Mouse (Mus musculus) thymus, adult 18-20 months (tissue): ENCODE measurements around the gene Ace2.
A peak's percentile ranks its signal among the peaks of the same experiment; 100 is the strongest.

ENCODE experiments used
- DNase-seq, 2 experiments: peaks; one replicate each; pipeline ENCODE4 v3.0.0; 2022; ENCODE audit warnings: mixed read lengths in 2 of 2

The Ace2 gene

DNA sequence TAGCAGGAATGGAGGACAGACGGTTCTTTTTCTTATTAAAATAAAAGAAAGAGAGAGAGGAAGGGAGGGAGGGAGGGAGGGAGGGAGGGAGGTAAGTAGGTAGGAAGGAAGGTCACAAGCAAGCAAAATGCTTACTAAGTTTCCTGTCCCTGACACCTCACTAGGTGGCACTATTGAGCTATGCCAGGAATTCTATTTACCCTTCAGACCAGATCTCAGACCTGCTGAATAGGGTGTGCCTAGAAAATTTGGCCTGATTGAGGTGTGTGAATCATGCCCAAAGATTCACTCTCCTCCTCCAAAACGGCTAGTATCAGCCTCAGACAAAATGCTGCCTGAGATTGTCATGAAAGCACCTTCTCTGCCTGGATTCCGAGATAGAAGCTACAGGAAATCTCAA is 44.7 kb downstream of the Ace2 start:
- no peak for DNase-seq

DNA sequence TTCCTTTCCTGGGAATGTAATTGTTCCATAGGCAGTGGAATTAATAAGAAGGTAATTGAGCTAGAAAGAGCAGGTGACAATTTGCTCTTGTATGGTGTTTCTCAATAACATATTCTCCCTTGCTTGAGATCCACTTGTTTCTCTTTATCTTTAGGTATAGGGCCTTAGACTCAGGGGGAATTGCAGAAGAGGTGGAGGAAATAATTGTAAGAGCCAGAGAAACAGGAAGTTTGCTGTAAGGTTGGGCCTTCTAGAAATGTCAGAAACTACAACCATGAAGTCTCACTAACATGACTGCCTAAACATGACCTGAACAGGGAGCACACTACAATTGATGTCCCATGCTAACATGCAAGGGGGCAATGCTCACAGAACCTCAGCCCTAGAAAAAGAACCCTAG is 50.7 kb downstream of the Ace2 start:
- no peak for DNase-seq

- no peak for DNase-seq
Measured at GRCm38 (mm10) chrX:164197679-164198078, 58.5 kb downstream of the Ace2 start.

DNA sequence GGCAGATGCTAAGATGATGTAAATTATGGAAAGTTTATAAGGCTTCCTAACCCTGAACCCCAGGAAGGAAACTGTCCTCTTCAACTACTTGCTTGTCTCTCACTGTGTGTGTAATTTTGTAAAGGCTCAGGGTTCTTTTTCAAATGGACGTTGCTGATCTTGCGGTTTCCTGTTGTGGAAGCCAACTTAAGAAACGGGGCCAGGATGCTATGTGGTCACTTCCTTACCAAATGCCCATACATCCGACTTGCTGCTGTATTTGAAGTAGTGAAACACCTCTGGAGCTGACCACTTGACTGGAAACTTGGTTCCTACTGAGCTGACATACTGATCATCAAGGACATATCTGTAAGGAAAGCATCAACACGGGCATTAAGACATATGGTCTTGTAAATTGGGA is 61.4 kb downstream of the Ace2 start:
- no peak for DNase-seq

DNA sequence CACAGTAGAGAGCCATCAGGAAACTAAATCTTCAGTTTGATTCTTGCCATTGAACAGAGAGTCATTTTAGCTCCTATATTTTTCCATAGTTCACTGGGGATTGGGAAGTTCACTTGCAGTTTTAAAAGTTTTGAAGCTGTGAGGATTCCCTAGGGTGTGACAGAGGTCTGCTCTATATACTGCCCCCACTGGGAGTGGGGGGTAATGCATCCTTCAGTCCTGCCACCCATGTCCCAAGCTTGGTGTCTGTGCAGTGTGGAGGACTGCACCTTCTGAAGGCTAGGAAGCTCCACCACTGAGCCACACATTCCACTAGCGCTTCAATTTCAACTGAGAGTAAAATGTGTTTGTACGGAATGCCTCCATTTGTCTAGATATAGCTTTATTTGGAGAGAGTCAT is 82.9 kb downstream of the Ace2 start:
- DNase-seq, result peak in 1 of 2 experiments; percentile 1

DNA sequence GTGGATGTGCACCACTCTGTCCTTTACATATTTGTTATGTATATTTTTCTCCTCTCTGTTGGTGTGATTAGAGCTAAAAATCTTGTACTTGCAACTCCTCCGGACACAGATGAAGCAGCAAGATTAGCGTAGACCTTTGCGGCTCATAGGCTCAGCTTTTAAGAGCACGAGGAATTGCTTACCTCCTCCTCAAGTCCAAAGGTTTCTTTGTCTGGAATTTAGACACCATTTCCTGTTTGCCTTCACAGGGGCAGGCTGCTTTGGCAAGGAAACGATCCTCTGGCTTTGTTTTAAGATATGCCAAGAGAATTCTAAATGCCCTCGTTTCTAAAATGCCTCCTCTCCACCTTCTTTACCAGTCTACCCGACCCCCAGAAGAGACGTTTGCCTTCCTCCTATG is 94.2 kb downstream of the Ace2 start:
- DNase-seq, result no peak
